ENCODE assay signal across 10 mouse cellular contexts in genomic region chr9:62826456-62826855, GRCm38 (mm10). TPM values are rescaled to one million over a fixed set of nuclear protein-coding genes. Genes with fewer than 3 reads are reported as not detected.
A peak's percentile ranks its signal among the peaks of the same experiment; 100 is the strongest.
DNase-seq lines count a peak whose midpoint lies in the region; ATAC-seq and TF ChIP-seq lines count a peak whose summit lies in the region.
"Had no signal": no experiment of that assay in that cellular context is flagged by ENCODE, and none has a peak within 500 bp of the region (broad histone marks: within the 10 kb centered on the region; RNA-seq: fewer than 3 reads in every experiment).

No protein-coding gene starts in this region.

- 3% methylated on average over 7 of the region's 7 CpGs for WGBS in forebrain, embryonic 11.5 days
- 7% methylated on average over 7 of the region's 7 CpGs for WGBS in forebrain, embryonic 16.5 days
- WGBS in neural tube, embryonic 15.5 days: 12% methylated on average over 7 of the region's 7 CpGs
- WGBS in limb, embryonic 14.5 days: 5% methylated on average over 7 of the region's 7 CpGs
- WGBS in cerebellum, adult 2 months: 33% methylated on average over 7 of the region's 7 CpGs

- H3K9ac ChIP-seq in forebrain, embryonic 11.5 days (ENCODE audit: low read length): peak overlapping the region; percentile 12; the same call in 1 of the 2 replicates
- H3K9ac ChIP-seq in forebrain, embryonic 16.5 days (replicated peaks; ENCODE audit: low read depth, low read length): no peak overlapping the region
- no peak overlapping the region for H3K9ac ChIP-seq in neural tube, embryonic 15.5 days (replicated peaks)
- H3K9ac ChIP-seq in limb, embryonic 14.5 days (ENCODE audit: low read depth, low read length, severe bottlenecking): no peak overlapping the region

- DNase-seq in forebrain, embryonic 11.5 days (ENCODE audit: low spot score): no peak
- DNase-seq in neural tube, embryonic 10.5 days (ENCODE audit: extremely low spot score, low spot score): peak; percentile 29
- no peak for DNase-seq in limb, embryonic 14.5 days (ENCODE audit: low spot score)
- no peak for DNase-seq in left cerebral cortex, postnatal 25 days (ENCODE audit: low spot score in 2 of 2)
- no peak for DNase-seq in cerebellum, adult 2 months
- DNase-seq in frontal cortex, postnatal 14 days (ENCODE audit: low spot score in 2 of 2): no peak
- DNase-seq: heart, postnatal 14 days had no signal

- no peaks in the 10 kb centered on the region for H3K36me3 ChIP-seq in forebrain, embryonic 11.5 days (ENCODE audit: control insufficient read depth, insufficient read depth, low read length)
- no peaks in the 10 kb centered on the region for H3K36me3 ChIP-seq in forebrain, embryonic 16.5 days (ENCODE audit: control insufficient read depth, insufficient read depth)
- H3K36me3 ChIP-seq in neural tube, embryonic 15.5 days: no peaks in the 10 kb centered on the region
- H3K36me3 ChIP-seq in limb, embryonic 14.5 days (ENCODE audit: control insufficient read depth, insufficient read depth, low read length): no peaks in the 10 kb centered on the region

- TF ChIP-seq CTCF in cerebellum, adult 2 months (IDR thresholded peaks at IDR 0.05; ENCODE audit: borderline replicate concordance, insufficient read depth, low read depth, low read length): no peak

- H3K4me3 ChIP-seq in forebrain, embryonic 11.5 days (ENCODE audit: low read depth, low read length): no peak overlapping the region
- no peak overlapping the region for H3K4me3 ChIP-seq in forebrain, embryonic 16.5 days (replicated peaks; ENCODE audit: low read length)
- H3K4me3 ChIP-seq in neural tube, embryonic 15.5 days (replicated peaks): no peak overlapping the region
- H3K4me3 ChIP-seq in limb, embryonic 14.5 days (replicated peaks; ENCODE audit: low read length): no peak overlapping the region
- no peak overlapping the region for H3K4me3 ChIP-seq in cerebellum, adult 2 months (replicated peaks; ENCODE audit: insufficient read depth, low read depth, low read length)

- H3K9me3 ChIP-seq in forebrain, embryonic 11.5 days (ENCODE audit: control insufficient read depth, low read length): no peaks in the 10 kb centered on the region
- no peaks in the 10 kb centered on the region for H3K9me3 ChIP-seq in forebrain, embryonic 16.5 days (ENCODE audit: control insufficient read depth, low read length)
- H3K9me3 ChIP-seq in neural tube, embryonic 15.5 days (replicated peaks): no peaks in the 10 kb centered on the region
- H3K9me3 ChIP-seq in limb, embryonic 14.5 days (ENCODE audit: control insufficient read depth, low read length): no peaks in the 10 kb centered on the region

- H3K27ac ChIP-seq in forebrain, embryonic 11.5 days (ENCODE audit: low read depth, low read length): peak overlapping the region; percentile 85
- H3K27ac ChIP-seq in forebrain, embryonic 16.5 days (ENCODE audit: low read length): no peak overlapping the region
- no peak overlapping the region for H3K27ac ChIP-seq in neural tube, embryonic 15.5 days (replicated peaks)
- 0 out of 2 replicates have a peak overlapping the region, but pooled peaks have one; percentile 33 for H3K27ac ChIP-seq in limb, embryonic 14.5 days (replicated peaks; ENCODE audit: low read depth, low read length)
- H3K27ac ChIP-seq in cerebellum, adult 2 months (ENCODE audit: insufficient read depth, low read length): no peak overlapping the region

- no peaks in the 10 kb centered on the region for H3K27me3 ChIP-seq in forebrain, embryonic 11.5 days (ENCODE audit: control insufficient read depth, insufficient read depth, low read length)
- H3K27me3 ChIP-seq in forebrain, embryonic 16.5 days (replicated peaks; ENCODE audit: control insufficient read depth, insufficient read depth, low read length): no peaks in the 10 kb centered on the region
- H3K27me3 ChIP-seq in neural tube, embryonic 15.5 days (replicated peaks): no peaks in the 10 kb centered on the region
- H3K27me3 ChIP-seq in limb, embryonic 14.5 days (ENCODE audit: control insufficient read depth, insufficient read depth, low read length): no peaks in the 10 kb centered on the region
- H3K27me3 ChIP-seq in cerebellum, adult 2 months (ENCODE audit: control insufficient read depth, insufficient read depth, low read length): no peaks in the 10 kb centered on the region

- peaks cover 20% of the 10 kb centered on the region; the same call in 1 of the 2 replicates for H3K4me1 ChIP-seq in forebrain, embryonic 11.5 days (replicated peaks; ENCODE audit: control insufficient read depth, insufficient read depth, low read length)
- H3K4me1 ChIP-seq in forebrain, embryonic 16.5 days (replicated peaks; ENCODE audit: control insufficient read depth, insufficient read depth, low read length): peaks cover 4% of the 10 kb centered on the region; the same call in 1 of the 2 replicates
- H3K4me1 ChIP-seq in neural tube, embryonic 15.5 days: peaks cover 25% of the 10 kb centered on the region
- H3K4me1 ChIP-seq in limb, embryonic 14.5 days (ENCODE audit: control insufficient read depth, insufficient read depth, low read length): peaks cover 15% of the 10 kb centered on the region
- H3K4me1 ChIP-seq in cerebellum, adult 2 months (ENCODE audit: control insufficient read depth, insufficient read depth, low read length): no peaks in the 10 kb centered on the region

- ATAC-seq in forebrain, embryonic 11.5 days (replicated peaks; ENCODE audit: low FRiP score): no peak
- ATAC-seq in forebrain, embryonic 16.5 days: no peak
- ATAC-seq in neural tube, embryonic 15.5 days (ENCODE audit: low FRiP score): no peak
- no peak for ATAC-seq in limb, embryonic 14.5 days (ENCODE audit: low FRiP score, low read depth)
- ATAC-seq: activated CD4-positive, CD25-positive, alpha-beta regulatory T cell, adult 4 months had no signal

- TF ChIP-seq POLR2A in limb, embryonic 14.5 days (IDR thresholded peaks at IDR 0.05; ENCODE audit: borderline replicate concordance, extremely low read depth, insufficient read depth, insufficient read length): no peak
- TF ChIP-seq POLR2A in cerebellum, adult 2 months (IDR thresholded peaks at IDR 0.05; ENCODE audit: borderline replicate concordance, insufficient read depth, low read length): no peak

- H3K4me2 ChIP-seq in forebrain, embryonic 11.5 days (ENCODE audit: low read depth, low read length, severe bottlenecking): peak overlapping the region; percentile 18; the same call in 1 of the 2 replicates
- no peak overlapping the region for H3K4me2 ChIP-seq in forebrain, embryonic 16.5 days (ENCODE audit: low read length)
- H3K4me2 ChIP-seq in neural tube, embryonic 15.5 days: no peak overlapping the region
- 0 out of 2 replicates have a peak overlapping the region, but pooled peaks have one; percentile 3 for H3K4me2 ChIP-seq in limb, embryonic 14.5 days (replicated peaks; ENCODE audit: low read depth, low read length, severe bottlenecking)

- intact Hi-C loops in left cerebral cortex, postnatal 25 days (cut with DNase I): loop anchor here (2.0 kb wide), 1 partner anchor 542 kb away; no protein-coding TSS in a partner anchor

RNA-seq across cellular contexts. Expression of gene Cln6, which starts 12.1 kb away (rescaled TPM):
- 14.5 and 17.8 TPM in 2 replicates for polyA plus RNA-seq in forebrain, embryonic 11.5 days (2014; fragmentation: Nextera tagmentation; extraction: Ambion mirVana)
- 4.6 and 4.9 TPM in 2 replicates for polyA plus RNA-seq in forebrain, embryonic 16.5 days (2015; fragmentation: Nextera tagmentation; extraction: Ambion mirVana)
- 5.7 and 10.5 TPM in 2 replicates for polyA plus RNA-seq in neural tube, embryonic 15.5 days (2015; fragmentation: Nextera tagmentation; extraction: Ambion mirVana)
- 57.5 and 74.5 TPM in 2 replicates for polyA plus RNA-seq in limb, embryonic 14.5 days (2012; rRNA removed)
- polyA plus RNA-seq in limb, embryonic 14.5 days (2014; fragmentation: Nextera tagmentation; extraction: Ambion mirVana): 24.4 and 25.6 TPM in 2 replicates
- 10 to 100 TPM in 1 of 2 experiments, 1 to 10 TPM in 1; 9.2 to 10.5 TPM for total RNA-seq in left cerebral cortex, postnatal 25 days (2021)
- polyA plus RNA-seq in cerebellum, adult 2 months (2012; rRNA removed): 17.6 and 22.1 TPM in 2 replicates

RNA-seq across cellular contexts. Expression of gene Fem1b, which starts 14.7 kb away (rescaled TPM):
- polyA plus RNA-seq in forebrain, embryonic 11.5 days (2014; fragmentation: Nextera tagmentation; extraction: Ambion mirVana): 55.0 and 58.3 TPM in 2 replicates
- polyA plus RNA-seq in forebrain, embryonic 16.5 days (2015; fragmentation: Nextera tagmentation; extraction: Ambion mirVana): 47.8 and 50.2 TPM in 2 replicates
- polyA plus RNA-seq in neural tube, embryonic 15.5 days (2015; fragmentation: Nextera tagmentation; extraction: Ambion mirVana): 39.8 and 45.4 TPM in 2 replicates
- 20.7 and 21.2 TPM in 2 replicates for polyA plus RNA-seq in limb, embryonic 14.5 days (2012; rRNA removed)
- polyA plus RNA-seq in limb, embryonic 14.5 days (2014; fragmentation: Nextera tagmentation; extraction: Ambion mirVana): 31.4 and 31.6 TPM in 2 replicates
- 100 to 1,000 TPM; 103 to 115 TPM for total RNA-seq in left cerebral cortex, postnatal 25 days (2021)
- polyA plus RNA-seq in cerebellum, adult 2 months (2012; rRNA removed): 42.0 and 43.3 TPM in 2 replicates

RNA-seq across cellular contexts. Expression of gene Calml4, which starts 31.4 kb away (rescaled TPM):
- polyA plus RNA-seq in forebrain, embryonic 11.5 days (2014; fragmentation: Nextera tagmentation; extraction: Ambion mirVana): 0.48 and 1.5 TPM in 2 replicates
- polyA plus RNA-seq in forebrain, embryonic 16.5 days (2015; fragmentation: Nextera tagmentation; extraction: Ambion mirVana): 4.3 and 6.0 TPM in 2 replicates
- polyA plus RNA-seq in neural tube, embryonic 15.5 days (2015; fragmentation: Nextera tagmentation; extraction: Ambion mirVana): 7.1 and 21.3 TPM in 2 replicates
- 10.2 and 14.3 TPM in 2 replicates for polyA plus RNA-seq in limb, embryonic 14.5 days (2012; rRNA removed)
- 15.3 and 18.7 TPM in 2 replicates for polyA plus RNA-seq in limb, embryonic 14.5 days (2014; fragmentation: Nextera tagmentation; extraction: Ambion mirVana)
- total RNA-seq in left cerebral cortex, postnatal 25 days (2021): 1 to 10 TPM; 1.4 to 2.7 TPM
- polyA plus RNA-seq in cerebellum, adult 2 months (2012; rRNA removed): 5.5 and 9.2 TPM in 2 replicates
- polyA plus RNA-seq: activated CD4-positive, CD25-positive, alpha-beta regulatory T cell, adult 4 months had no signal

Comparison
In these comparisons a context has a peak if more than half of its experiments do, and no peak if none do; other contexts are left out.
1. H3K27ac ChIP-seq: peak in forebrain, embryonic 11.5 days (single experiment) and limb, embryonic 14.5 days (single experiment); none in forebrain, embryonic 16.5 days (single experiment), neural tube, embryonic 15.5 days (single experiment) and cerebellum, adult 2 months (single experiment).
2. H3K4me2 ChIP-seq: peak in forebrain, embryonic 11.5 days (single experiment) and limb, embryonic 14.5 days (single experiment); none in forebrain, embryonic 16.5 days (single experiment) and neural tube, embryonic 15.5 days (single experiment).